Mouse (Mus musculus) kidney, adult 2 months (tissue): ENCODE measurements at regions not wholly inside any gene's neighbourhood (a gene's known extent, or its start where the extent isn't known, plus 50 kb on each side); places are given as distances from the start of the nearest gene placed in this dataset.

Experiments
- DNase-seq: peaks from one replicate; pipeline ENCODE4 v3.0.0; 2021
- H3K27ac ChIP-seq: fragments of 200-500 bp; 2 replicates; pipeline ENCODE4 v1.5.1; 2012; ENCODE audit warnings: low read depth, low read length, control low read depth, inconsistent platforms; ENCODE audit not compliant: insufficient read depth
- H3K27me3 ChIP-seq: fragments of 200-500 bp; replicated peaks from 2 replicates; pipeline ENCODE4 v1.6.1; 2012; ENCODE audit warnings: mild to moderate bottlenecking, moderate library complexity, low read length, inconsistent platforms; ENCODE audit not compliant: control insufficient read depth, insufficient read depth
- H3K36me3 ChIP-seq: fragments of 200-500 bp; 2 replicates; pipeline ENCODE4 v1.6.1; 2012; ENCODE audit warnings: mild to moderate bottlenecking, moderate library complexity, low read length, inconsistent platforms; ENCODE audit not compliant: control insufficient read depth, insufficient read depth
- H3K4me1 ChIP-seq: fragments of 200-500 bp; 2 replicates; pipeline ENCODE4 v1.6.1; 2011; ENCODE audit warnings: low read length; ENCODE audit not compliant: control insufficient read depth, insufficient read depth
- H3K4me3 ChIP-seq: fragments of 200-500 bp; 2 replicates; pipeline ENCODE4 v1.5.1; 2011; ENCODE audit warnings: mild to moderate bottlenecking, low read depth, low read length, control low read depth; ENCODE audit not compliant: insufficient read depth
- CTCF ChIP-seq: fragments of 200-500 bp; conservative IDR thresholded peaks from 2 replicates; pipeline ENCODE4 v1.5.1; 2011; ENCODE audit warnings: low read depth, mild to moderate bottlenecking, control low read depth, low read length, moderate library complexity, mixed read lengths; ENCODE audit not compliant: insufficient read depth, insufficient read length
- POLR2A ChIP-seq: fragments of 200-500 bp; IDR thresholded peaks from one replicate; pipeline ENCODE4 v1.6.1; 2011; ENCODE audit warnings: low read depth, low read length, control low read depth
- WGBS: fragments of 180-500 bp; shearing (Covaris S2); methylation state at CpG from one replicate; pipeline ENCODE4 v1.1.7; 2018; 5-methylcytosine and 5-hydroxymethylcytosine counted together

- H3K27ac ChIP-seq: no peak overlapping the region
- no peaks in the 10 kb centered on the region for H3K4me1 ChIP-seq
- H3K36me3 ChIP-seq: no peaks in the 10 kb centered on the region
- no peak overlapping the region for H3K4me3 ChIP-seq
- WGBS: 93% methylated on average over 1 of the region's 1 CpGs
- no peaks in the 10 kb centered on the region; the same call in 1 of the 2 replicates for H3K27me3 ChIP-seq
- no peak for DNase-seq
- TF ChIP-seq CTCF (no peak), POLR2A (no peak)
Measured at GRCm38 (mm10) chr6:49603201-49603600, 207.8 kb downstream of the Stk31 start.

GRCm38 (mm10) chr6:49603844-49604243 lies 208.4 kb downstream of the Stk31 start:
- 83% methylated on average over 3 of the region's 3 CpGs for WGBS
- no peak overlapping the region for H3K27ac ChIP-seq

GRCm38 (mm10) chr6:49606028-49606427 lies 210.6 kb downstream of the Stk31 start:
- H3K27ac ChIP-seq: no peak overlapping the region
- no peak for DNase-seq
- no peaks in the 10 kb centered on the region for H3K4me1 ChIP-seq
- TF ChIP-seq POLR2A (no peak), CTCF (no peak)
- no peaks in the 10 kb centered on the region; the same call in 1 of the 2 replicates for H3K27me3 ChIP-seq
- no peak overlapping the region for H3K4me3 ChIP-seq
- no peaks in the 10 kb centered on the region for H3K36me3 ChIP-seq
- 0% methylated on average over 1 of the region's 1 CpGs for WGBS

More at GRCm38 (mm10) chr6:49603844-49604243, 208.4 kb downstream of the Stk31 start:
- DNase-seq: no peak
- TF ChIP-seq POLR2A: no peak
- no peak for TF ChIP-seq CTCF
- Histone ChIP-seq H3K36me3 (no peaks in the 10 kb centered on the region), H3K4me3 (no peak overlapping the region), H3K4me1 (no peaks in the 10 kb centered on the region), H3K27me3 (no peaks in the 10 kb centered on the region; the same call in 1 of the 2 replicates)

- Histone ChIP-seq H3K4me3 (no peak overlapping the region), H3K36me3 (no peaks in the 10 kb centered on the region), H3K27me3 (no peaks in the 10 kb centered on the region; the same call in 1 of the 2 replicates), H3K4me1 (no peaks in the 10 kb centered on the region), H3K27ac (no peak overlapping the region)
- 42% methylated on average over 9 of the region's 9 CpGs for WGBS
- no peak for DNase-seq
- no peak for TF ChIP-seq CTCF
Measured at GRCm38 (mm10) chr6:49606626-49607158, 211.3 kb downstream of the Stk31 start.

- Histone ChIP-seq H3K4me3 (no peak overlapping the region), H3K4me1 (no peaks in the 10 kb centered on the region), H3K36me3 (no peaks in the 10 kb centered on the region), H3K27ac (no peak overlapping the region), H3K27me3 (no peaks in the 10 kb centered on the region)
- 90% methylated on average over 2 of the region's 2 CpGs for WGBS
- DNase-seq: no peak
- no peak for TF ChIP-seq CTCF
- TF ChIP-seq POLR2A: no peak
Measured at GRCm38 (mm10) chr6:49624080-49624479, 198.4 kb upstream of the Npy start.

GRCm38 (mm10) chr6:49624564-49624963 lies 197.9 kb upstream of the Npy start:
- Histone ChIP-seq H3K27me3 (no peaks in the 10 kb centered on the region), H3K4me1 (no peaks in the 10 kb centered on the region), H3K27ac (no peak overlapping the region), H3K36me3 (no peaks in the 10 kb centered on the region), H3K4me3 (no peak overlapping the region)
- DNase-seq: no peak
- 67% methylated on average over 5 of the region's 5 CpGs for WGBS
- TF ChIP-seq POLR2A (no peak), CTCF (no peak)

- 41% methylated on average over 5 of the region's 5 CpGs for WGBS
- no peaks in the 10 kb centered on the region for H3K27me3 ChIP-seq
- H3K4me3 ChIP-seq: no peak overlapping the region
- no peaks in the 10 kb centered on the region for H3K36me3 ChIP-seq
- TF ChIP-seq CTCF: no peak
- TF ChIP-seq POLR2A: no peak
- H3K4me1 ChIP-seq: no peaks in the 10 kb centered on the region
- DNase-seq: no peak
- H3K27ac ChIP-seq: no peak overlapping the region
Measured at GRCm38 (mm10) chr6:49633470-49634095, 188.9 kb upstream of the Npy start.
